Mouse (Mus musculus): ENCODE data around the gene Cgnl1.

Cgnl1 gene

GRCm38 (mm10) chr9:71716995-71717394 is 54.4 kb downstream of the Cgnl1 start:
- 71% methylated on average over 5 of the region's 5 CpGs for WGBS

GRCm38 (mm10) chr9:71710776-71711175 is 60.6 kb downstream of the Cgnl1 start:
- 88% methylated on average over 10 of the region's 10 CpGs for WGBS

- WGBS = 88% methylated on average over 11 of the region's 11 CpGs
These were observed 62.2 kb downstream of the Cgnl1 start for GRCm38 (mm10) chr9:71709199-71709598.

- 84% methylated on average over 7 of the region's 7 CpGs for WGBS
These were observed 63.4 kb downstream of the Cgnl1 start for GRCm38 (mm10) chr9:71707989-71708388.

GRCm38 (mm10) chr9:71704332-71705014 is 66.9 kb downstream of the Cgnl1 start:
- WGBS = 69% methylated on average over 13 of the region's 13 CpGs

GRCm38 (mm10) chr9:71699087-71699486 is 72.3 kb downstream of the Cgnl1 start:
- 89% methylated on average over 5 of the region's 5 CpGs for WGBS

- WGBS = 92% methylated on average over 3 of the region's 3 CpGs
These were observed 73.3 kb downstream of the Cgnl1 start for GRCm38 (mm10) chr9:71698116-71698515.

GRCm38 (mm10) chr9:71697189-71697588 is 74.2 kb downstream of the Cgnl1 start:
- WGBS = 87% methylated on average over 2 of the region's 2 CpGs

- WGBS = 80% methylated on average over 6 of the region's 6 CpGs
These were observed 74.6 kb downstream of the Cgnl1 start for GRCm38 (mm10) chr9:71696762-71697161.

- 82% methylated on average over 3 of the region's 3 CpGs for WGBS
These were observed 76.3 kb downstream of the Cgnl1 start for GRCm38 (mm10) chr9:71695133-71695532.

GRCm38 (mm10) chr9:71694223-71694622 is 77.2 kb downstream of the Cgnl1 start:
- WGBS = 56% methylated on average over 4 of the region's 4 CpGs

GRCm38 (mm10) chr9:71693771-71694170 is 77.6 kb downstream of the Cgnl1 start:
- WGBS = 80% methylated on average over 4 of the region's 4 CpGs

- WGBS = 96% methylated on average over 7 of the region's 7 CpGs
These were observed 79.2 kb downstream of the Cgnl1 start for GRCm38 (mm10) chr9:71692165-71692564.

GRCm38 (mm10) chr9:71689369-71690073 is 81.9 kb downstream of the Cgnl1 start:
- WGBS = 86% methylated on average over 2 of the region's 2 CpGs

- 76% methylated on average over 8 of the region's 8 CpGs for WGBS
These were observed 84.9 kb downstream of the Cgnl1 start for GRCm38 (mm10) chr9:71686463-71686862.

- WGBS = 78% methylated on average over 3 of the region's 3 CpGs
These were observed 86.6 kb downstream of the Cgnl1 start for GRCm38 (mm10) chr9:71684772-71685171.

- 64% methylated on average over 9 of the region's 9 CpGs for WGBS
These were observed 91.0 kb downstream of the Cgnl1 start for GRCm38 (mm10) chr9:71680381-71680780.

GRCm38 (mm10) chr9:71679103-71679815 is 92.1 kb downstream of the Cgnl1 start:
- WGBS = 66% methylated on average over 11 of the region's 11 CpGs

- WGBS = 85% methylated on average over 5 of the region's 5 CpGs
These were observed 94.3 kb downstream of the Cgnl1 start for GRCm38 (mm10) chr9:71676988-71677688.

GRCm38 (mm10) chr9:71675799-71676414 is 95.5 kb downstream of the Cgnl1 start:
- 72% methylated on average over 3 of the region's 3 CpGs for WGBS

- WGBS = 99% methylated on average over 2 of the region's 2 CpGs
These were observed 96.2 kb downstream of the Cgnl1 start for GRCm38 (mm10) chr9:71675216-71675615.

- 71% methylated on average over 5 of the region's 5 CpGs for WGBS
These were observed 96.9 kb downstream of the Cgnl1 start for GRCm38 (mm10) chr9:71674476-71674875.

Data from cerebral cortex, adult 2 months (tissue).